Mouse (Mus musculus) embryo, embryonic 11 days (tissue): ENCODE data around the gene Cacnb3.

Source experiments
- DNase-seq: peaks from one replicate; pipeline ENCODE4 v3.0.0-alpha.2; 2015

Gene Cacnb3

GRCm38 (mm10) chr15:98677977-98678376 is 47.3 kb downstream of the Cacnb3 start:
- no peak for DNase-seq

GRCm38 (mm10) chr15:98680660-98681059 is 50.0 kb downstream of the Cacnb3 start:
- no peak for DNase-seq

- no peak for DNase-seq
Observed at GRCm38 (mm10) chr15:98681633-98682032, 51.0 kb downstream of the Cacnb3 start.

GRCm38 (mm10) chr15:98683177-98683576 is 52.5 kb downstream of the Cacnb3 start:
- DNase-seq, result no peak

- DNase-seq, result no peak
Observed at GRCm38 (mm10) chr15:98683746-98684145, 53.1 kb downstream of the Cacnb3 start.

GRCm38 (mm10) chr15:98685926-98686325 is 55.3 kb downstream of the Cacnb3 start:
- DNase-seq, result no peak

- DNase-seq, result no peak
Observed at GRCm38 (mm10) chr15:98689682-98690081, 59.0 kb downstream of the Cacnb3 start.

GRCm38 (mm10) chr15:98691486-98692147 is 61.0 kb downstream of the Cacnb3 start:
- peak; percentile 81 for DNase-seq

- peak; percentile 49 for DNase-seq
Observed at GRCm38 (mm10) chr15:98692171-98692715, 61.6 kb downstream of the Cacnb3 start.
